Comparison of ENCODE assay signal across 8 mouse cellular contexts in genomic region chr1:159231781-159232571, GRCm38 (mm10). TPM values are rescaled to one million over a fixed set of nuclear protein-coding genes. Genes with fewer than 3 reads are reported as not detected.
DNase-seq lines count a peak whose midpoint lies in the region; ATAC-seq and TF ChIP-seq lines count a peak whose summit lies in the region.
"Not testable (repeated sequence)": the region's sequence is repeated elsewhere in the genome, so short reads cannot be mapped to it uniquely, and the experiment has no call there.

Gene Cop1, plus strand, starts transcription at chr1:159232320.

- peak within 1 kb of the TSS; percentile 70 for H3K4me3 ChIP-seq in heart, embryonic 11.5 days (ENCODE audit: low read depth, low read length)
- peak within 1 kb of the TSS; percentile 78 for H3K4me3 ChIP-seq in kidney, embryonic 16.5 days (ENCODE audit: low read length)
- H3K4me3 ChIP-seq in liver, adult 2 months (ENCODE audit: insufficient read depth, low read depth, low read length), result peak within 1 kb of the TSS; percentile 86
- H3K4me3 ChIP-seq in myocyte, result peak within 1 kb of the TSS; percentile 46

- H3K9me3 ChIP-seq in heart, embryonic 11.5 days (replicated peaks; ENCODE audit: control insufficient read depth, low read length); kidney, embryonic 16.5 days (ENCODE audit: low read length): not testable (repeated sequence)

- peak within 1 kb of the TSS; percentile 92 for H3ac ChIP-seq in myocyte (ENCODE audit: control insufficient read depth, insufficient read length)

- peak within 1 kb of the TSS; percentile 87 for H3K9ac ChIP-seq in heart, embryonic 11.5 days (ENCODE audit: low read depth, low read length)
- peak within 1 kb of the TSS; percentile 88 for H3K9ac ChIP-seq in kidney, embryonic 16.5 days (replicated peaks; ENCODE audit: low read length)
- H3K9ac ChIP-seq in liver, adult 2 months (ENCODE audit: low read depth, low read length), result peak within 1 kb of the TSS; percentile 95

- TF ChIP-seq CTCF in liver, adult 2 months (IDR thresholded peaks at IDR 0.05; ENCODE audit: low read depth, low read length), result not testable (repeated sequence)

- H3K36me3 ChIP-seq in heart, embryonic 11.5 days (ENCODE audit: control insufficient read depth, insufficient read depth, low read length); kidney, embryonic 16.5 days (ENCODE audit: insufficient read depth, low read length); liver, adult 2 months (ENCODE audit: control insufficient read depth, insufficient read depth, low read length); myocyte (ENCODE audit: control insufficient read depth, insufficient read depth); splenic B cell, adult 2 months (ENCODE audit: control insufficient read depth, insufficient read depth, low read length, poor library complexity, severe bottlenecking): not testable (repeated sequence)

- peaks cover 15% of the 10 kb centered on the region for H3K4me1 ChIP-seq in heart, embryonic 11.5 days (ENCODE audit: control insufficient read depth, insufficient read depth, low read length)
- peaks cover 16% of the 10 kb centered on the region for H3K4me1 ChIP-seq in kidney, embryonic 16.5 days (ENCODE audit: insufficient read depth, low read length)
- H3K4me1 ChIP-seq in liver, adult 2 months (ENCODE audit: control insufficient read depth, insufficient read depth, low read length), result peaks cover 14% of the 10 kb centered on the region; the same call in 1 of the 2 replicates

- peak; percentile 53; the same call in 1 of the 2 replicates for TF ChIP-seq POLR2A in liver, adult 2 months (IDR thresholded peaks at IDR 0.05; ENCODE audit: extremely low read depth, insufficient read depth, low read length)
- peak; percentile 79 for TF ChIP-seq POLR2A in myocyte (IDR thresholded peaks at IDR 0.05; ENCODE audit: insufficient read length, low read depth)

- ATAC-seq in erythroblast, adult 5-6 weeks (replicated peaks; ENCODE audit: low FRiP score, poor library complexity, severe bottlenecking), result peak; percentile 85
- peak; percentile 97 for ATAC-seq in heart, embryonic 11.5 days (replicated peaks; ENCODE audit: insufficient number of reproducible peaks, low FRiP score, low TSS enrichment)
- peak; percentile 98 for ATAC-seq in kidney, embryonic 16.5 days (ENCODE audit: low FRiP score, low TSS enrichment)

- not testable (repeated sequence) for H3K27me3 ChIP-seq in heart, embryonic 11.5 days (ENCODE audit: control insufficient read depth, insufficient read depth, low read length); kidney, embryonic 16.5 days (ENCODE audit: insufficient read depth, low read length); liver, adult 2 months (ENCODE audit: control insufficient read depth, insufficient read depth, low read length); myocyte (ENCODE audit: control insufficient read depth, insufficient read depth, insufficient read length); splenic B cell, adult 2 months (ENCODE audit: control insufficient read depth, insufficient read depth, low read length, poor library complexity, severe bottlenecking)

- H3K27ac ChIP-seq in heart, embryonic 11.5 days (ENCODE audit: low read depth, low read length), result peak within 1 kb of the TSS; percentile 95
- H3K27ac ChIP-seq in kidney, embryonic 16.5 days (ENCODE audit: low read length), result peak within 1 kb of the TSS; percentile 89
- peak within 1 kb of the TSS; percentile 87 for H3K27ac ChIP-seq in liver, adult 2 months (replicated peaks; ENCODE audit: insufficient read depth, low read depth, low read length)

- DNase-seq in B cell, adult 2 months, result peak; percentile 93 to 94
- peak; percentile 95 for DNase-seq in brain, adult 2 months (ENCODE audit: low read depth, low spot score)
- peak; percentile 76 for DNase-seq in liver, adult 2 months (ENCODE audit: extremely low read depth, low read depth, low spot score)
- peak; percentile 95 for DNase-seq in splenic B cell, adult 2 months (ENCODE audit: low read depth, low spot score)

- H3K79me2 ChIP-seq in liver, adult 2 months (ENCODE audit: control insufficient read depth, insufficient read depth, low read length), result not testable (repeated sequence)
- peaks cover 45% of the 10 kb centered on the region for H3K79me2 ChIP-seq in myocyte (ENCODE audit: control insufficient read depth, insufficient read depth)

- under 1% methylated on average over 73 of the region's 97 CpGs for WGBS in heart, embryonic 11.5 days (ENCODE audit: insufficient replicate concordance)
- under 1% methylated on average over 69 of the region's 97 CpGs for WGBS in kidney, embryonic 16.5 days
- WGBS in liver, adult 2 months, result under 1% methylated on average over 80 of the region's 97 CpGs

- H3K4me2 ChIP-seq in heart, embryonic 11.5 days, result peak within 1 kb of the TSS; percentile 77
- peak within 1 kb of the TSS; percentile 72 for H3K4me2 ChIP-seq in kidney, embryonic 16.5 days (replicated peaks; ENCODE audit: low read depth, low read length)
- peak within 1 kb of the TSS; percentile 82 for H3K4me2 ChIP-seq in myocyte (ENCODE audit: low read depth)

TF ChIP-seq in myocyte, 11 proteins besides CTCF, POLR2A, EP300 and RAD21:
- peak in 1 of 3 experiments; percentile 56 for TF ChIP-seq MYOG (IDR thresholded peaks at IDR 0.05; ENCODE audit: control insufficient read depth in 1 of 3, insufficient read depth in 1 of 3, insufficient read length in 2 of 3, low read depth in 2 of 3)
- TF ChIP-seq MYOD1 (IDR thresholded peaks at IDR 0.05; ENCODE audit: control insufficient read depth in 1 of 3, insufficient read length in 2 of 3, low read depth in 2 of 3), result peak in 1 of 3 experiments; percentile 37

RNA-seq across cellular contexts. Expression of gene Cop1, which starts in this region (rescaled TPM):
- total RNA-seq in erythroblast, adult 5-6 weeks (2015; ENCODE audit: low replicate concordance), result 80.0 and 85.3 TPM in 2 replicates
- total RNA-seq in erythroblast, adult 5-6 weeks (2017; ENCODE audit: low replicate concordance), result 108 and 116 TPM in 2 replicates
- 62.4 and 82.7 TPM in 2 replicates for polyA plus RNA-seq in heart, embryonic 11.5 days (2014; fragmentation: Nextera tagmentation; extraction: Ambion mirVana)
- 15.7 and 16.9 TPM in 2 replicates for polyA plus RNA-seq in kidney, embryonic 16.5 days (2015; fragmentation: Nextera tagmentation; extraction: Ambion mirVana)
- 94.6 and 102 TPM in 2 replicates for total RNA-seq in liver, adult 2 months (2014; rRNA removed)
- polyA plus RNA-seq in liver, adult 2 months (2012; rRNA removed), result 30.4 and 31.4 TPM in 2 replicates
- polyA plus RNA-seq in myocyte (2012; fragmentation: generic; extraction: Trizol), result 63.6 TPM

Comparison
In these comparisons a context has a peak if more than half of its experiments do, and no peak if none do; other contexts are left out.
1. Peak in every context shown above with its lines: DNase-seq, ATAC-seq, H3K4me3 ChIP-seq and H3K27ac ChIP-seq.